Mouse (Mus musculus) left cerebral cortex, adult 2 months (tissue): ENCODE data around the gene Gm9944. TPM values are rescaled to one million over a fixed set of nuclear protein-coding genes. Genes with fewer than 3 reads are reported as not detected.

ENCODE experiments used
- DNase-seq, 2 experiments: peaks; one replicate each; pipeline ENCODE4 v3.0.0; 2021 to 2022; ENCODE audit warnings: low spot score in 2 of 2, mixed read lengths in 1 of 2; ENCODE audit errors: extremely low spot score in 1 of 2
- H3K27ac ChIP-seq: fragments of 200-600 bp; 2 replicates; pipeline ENCODE4 v1.8.1; 2022
- H3K4me3 ChIP-seq: fragments of 200-600 bp; 2 replicates; pipeline ENCODE4 v1.8.1; 2022
- CTCF ChIP-seq: fragments of 200-600 bp; IDR thresholded peaks from 2 replicates; pipeline ENCODE4 v1.8.1; 2022; ENCODE audit warnings: antibody characterized with exemption, mild to moderate bottlenecking, moderate library complexity
- intact Hi-C: fragments of 180-260 bp; cut with DNase I; formaldehyde crosslinking; loops from one replicate; pipeline ENCODE4 v1.15.1; 2025
- long read RNA-seq, 2 experiments: library from polyadenylated mRNA; stranded (forward); transcript quantifications; one replicate each; pipeline ENCODE4 v2.0.0; 2021; ENCODE audit warnings: borderline mapping rate in 2 of 2
- total RNA-seq, 2 experiments: library from RNA; stranded (reverse); gene quantifications; 2 replicates each; pipeline ENCODE4 v1.2.3; 2021

The Gm9944 gene
- not detected for total RNA-seq
- long read RNA-seq, experiment 1 = 0 reads
- long read RNA-seq, experiment 2 = 0 reads

GRCm38 (mm10) chr4:144453217-144453616 lies at the start of gene Gm9944:
Gene Gm9944, minus strand, starts transcription at chr4:144453317.
- no peak for DNase-seq
- Histone ChIP-seq H3K27ac (no peak within 1 kb of the TSS), H3K4me3 (no peak within 1 kb of the TSS)
- intact Hi-C loops = no loop called here
- no peak for TF ChIP-seq CTCF

- no peak for DNase-seq
- Histone ChIP-seq H3K27ac (no peak overlapping the region), H3K4me3 (no peak overlapping the region)
- TF ChIP-seq CTCF = no peak
- intact Hi-C loops = no loop called here
Measured at GRCm38 (mm10) chr4:144493331-144493730, 40.2 kb upstream of the Gm9944 start.

- TF ChIP-seq CTCF = no peak
- intact Hi-C loops = no loop called here
- Histone ChIP-seq H3K4me3 (no peak overlapping the region), H3K27ac (no peak overlapping the region)
- no peak for DNase-seq
Measured at GRCm38 (mm10) chr4:144468091-144468490, 15.0 kb upstream of the Gm9944 start.

- Histone ChIP-seq H3K27ac (no peak overlapping the region), H3K4me3 (no peak overlapping the region)
- intact Hi-C loops = no loop called here
- TF ChIP-seq CTCF = no peak
- no peak for DNase-seq
Measured at GRCm38 (mm10) chr4:144465206-144465605, 12.1 kb upstream of the Gm9944 start.

GRCm38 (mm10) chr4:144463656-144464055 lies 10.5 kb upstream of the Gm9944 start, which contains the start of gene Aadacl3:
Gene Aadacl3, minus strand, starts transcription at chr4:144463756.
- no peak within 1 kb of the TSS for H3K27ac ChIP-seq
- DNase-seq = no peak
- no peak within 1 kb of the TSS for H3K4me3 ChIP-seq
- no peak for TF ChIP-seq CTCF
- intact Hi-C loops = no loop called here

GRCm38 (mm10) chr4:144448546-144448945 lies 4.6 kb downstream of the Gm9944 start:
- TF ChIP-seq CTCF = no peak
- DNase-seq = no peak
- Histone ChIP-seq H3K27ac (no peak overlapping the region), H3K4me3 (no peak overlapping the region)
- intact Hi-C loops = no loop called here

GRCm38 (mm10) chr4:144441582-144441981 lies 11.5 kb downstream of the Gm9944 start:
- TF ChIP-seq CTCF = no peak
- Histone ChIP-seq H3K27ac (no peak overlapping the region), H3K4me3 (no peak overlapping the region)
- DNase-seq = no peak
- intact Hi-C loops = no loop called here

GRCm38 (mm10) chr4:144441095-144441494 lies 12.0 kb downstream of the Gm9944 start:
- DNase-seq = no peak
- H3K4me3 ChIP-seq = no peak overlapping the region
- H3K27ac ChIP-seq = no peak overlapping the region
- intact Hi-C loops = no loop called here
- no peak for TF ChIP-seq CTCF

- no peak for DNase-seq
- Histone ChIP-seq H3K27ac (no peak within 1 kb of the TSS), H3K4me3 (no peak within 1 kb of the TSS)
- intact Hi-C loops = no loop called here
- no peak for TF ChIP-seq CTCF
Measured at GRCm38 (mm10) chr4:144438672-144439071, 14.4 kb downstream of the Gm9944 start, which contains the start of gene 1700012P22Rik. Gene 1700012P22Rik, minus strand, starts transcription at chr4:144438772.

- intact Hi-C loops = no loop called here
- no peak for DNase-seq
- TF ChIP-seq CTCF = no peak
- no peak overlapping the region for H3K4me3 ChIP-seq
- no peak overlapping the region for H3K27ac ChIP-seq
Measured at GRCm38 (mm10) chr4:144433216-144433615, 19.9 kb downstream of the Gm9944 start.

GRCm38 (mm10) chr4:144430723-144431122 lies 22.4 kb downstream of the Gm9944 start:
- Histone ChIP-seq H3K4me3 (no peak overlapping the region), H3K27ac (no peak overlapping the region)
- intact Hi-C loops = no loop called here
- no peak for DNase-seq
- TF ChIP-seq CTCF = no peak

- no peak for DNase-seq
- intact Hi-C loops = no loop called here
- TF ChIP-seq CTCF = peak; percentile 25
Measured at GRCm38 (mm10) chr4:144428868-144429267, 24.2 kb downstream of the Gm9944 start.

GRCm38 (mm10) chr4:144424590-144424989 lies 28.5 kb downstream of the Gm9944 start:
- DNase-seq = no peak
- Histone ChIP-seq H3K4me3 (no peak overlapping the region), H3K27ac (no peak overlapping the region)
- intact Hi-C loops = no loop called here
- no peak for TF ChIP-seq CTCF

More at GRCm38 (mm10) chr4:144428868-144429267, 24.2 kb downstream of the Gm9944 start:
- Histone ChIP-seq H3K27ac (no peak overlapping the region), H3K4me3 (no peak overlapping the region)
